Mouse (Mus musculus): ENCODE results near the gene Mob3c. TPM values are rescaled to one million over a fixed set of nuclear protein-coding genes. Genes with fewer than 3 reads are reported as not detected.

The Mob3c gene
- polyA plus RNA-seq, 1 experiment from 2014 or later = 6.3 TPM

DNA sequence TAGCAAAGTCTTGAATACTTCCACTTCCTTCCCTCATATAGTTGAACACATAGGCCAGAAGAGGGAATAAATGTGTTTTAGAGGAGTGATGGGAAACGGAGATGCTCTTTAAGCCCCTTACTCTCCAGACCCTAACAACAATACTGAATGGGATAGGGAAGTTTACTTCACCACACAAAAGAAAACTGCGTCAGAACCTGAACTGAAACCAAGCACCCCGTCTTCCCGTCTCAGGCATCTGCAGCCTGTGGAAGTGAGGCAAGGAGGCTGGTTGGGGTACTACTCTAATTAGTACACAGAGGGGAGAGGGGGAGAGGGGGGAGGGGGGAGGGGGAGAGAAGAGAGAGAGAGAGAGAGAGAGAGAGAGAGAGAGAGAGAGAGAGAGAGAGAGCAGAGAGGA, 10.3 kb downstream of the Mob3c start:
- Histone ChIP-seq H3K4me2 (replicated peaks) (peak overlapping the region; percentile 79), H3K4me3 (no peak overlapping the region)
- WGBS = 79% methylated on average over 4 of the region's 4 CpGs

DNA sequence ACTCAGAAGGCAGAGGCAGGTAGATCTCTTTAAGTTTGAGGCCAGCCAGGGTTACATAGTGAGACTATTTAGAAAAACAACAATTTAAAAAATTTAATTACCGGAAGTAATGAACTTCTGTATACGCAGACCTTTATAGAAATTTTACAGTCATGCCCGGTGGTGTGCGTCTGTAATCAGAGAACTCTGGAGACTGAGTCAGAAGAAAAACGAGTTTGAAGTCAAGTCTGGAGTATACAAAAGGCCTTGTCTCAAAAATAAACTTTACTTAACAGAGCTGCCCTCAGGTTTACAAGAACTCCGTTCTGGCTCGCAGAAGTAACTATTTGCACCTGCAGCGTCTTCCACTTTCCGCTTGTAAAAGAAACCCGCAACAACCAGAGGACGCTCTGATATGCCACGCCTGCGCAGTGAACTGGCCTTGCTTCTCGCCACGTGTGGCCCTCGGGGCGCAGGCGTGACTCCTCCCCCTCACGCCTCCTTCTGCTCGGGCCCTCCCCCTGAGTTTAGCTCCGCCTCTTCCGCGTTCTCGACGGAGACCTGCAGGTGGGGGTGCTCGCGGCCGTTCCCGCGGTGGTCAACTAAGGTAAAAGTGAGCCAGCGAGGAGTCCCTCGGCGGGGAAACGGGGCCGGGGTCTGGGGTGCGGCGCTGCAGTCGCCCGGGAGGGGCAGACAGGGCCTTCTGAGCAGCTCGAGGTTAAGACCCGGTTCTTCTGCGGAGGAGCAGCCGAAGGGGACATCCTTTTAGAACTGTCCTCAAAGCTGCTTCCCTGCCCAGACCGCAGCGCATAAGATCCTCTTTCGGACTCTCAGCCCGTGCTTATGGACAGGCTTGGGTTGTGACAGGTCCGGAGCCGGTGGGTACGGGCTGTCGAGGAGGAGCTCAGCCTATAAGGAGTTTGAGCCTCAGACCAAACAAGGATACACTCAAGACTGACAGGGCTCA, 11.1 kb downstream of the Mob3c start, which contains the start of gene Mknk1:
Gene Mknk1 (plus strand): TSS at position 503 of the 946 bp plus-strand sequence.
- Histone ChIP-seq H3K9me3 (no peaks in the 10 kb centered on the region), H3K9ac (replicated peaks) (peak within 1 kb of the TSS; percentile 67), H3K4me3 (peak within 1 kb of the TSS; percentile 78), H3K4me2 (replicated peaks) (peak within 1 kb of the TSS; percentile 79), H3K36me3 (no peaks in the 10 kb centered on the region), H3K27ac (replicated peaks) (peak within 1 kb of the TSS; percentile 39; the same call in 1 of the 2 replicates), H3K4me1 (peaks cover 8% of the 10 kb centered on the region), H3K27me3 (no peaks in the 10 kb centered on the region)
- WGBS = 3% methylated on average over 51 of the region's 51 CpGs
- ATAC-seq (ENCODE audit: low FRiP score, low read depth) = peak; percentile 95

More for the DNA sequence above, 10.3 kb downstream of the Mob3c start:
- Histone ChIP-seq H3K36me3 (no peaks in the 10 kb centered on the region), H3K27ac (replicated peaks) (no peak overlapping the region), H3K27me3 (no peaks in the 10 kb centered on the region), H3K9ac (replicated peaks) (no peak overlapping the region), H3K4me1 (peaks cover 8% of the 10 kb centered on the region), H3K9me3 (no peaks in the 10 kb centered on the region)
- ATAC-seq (ENCODE audit: low FRiP score, low read depth) = no peak

DNA sequence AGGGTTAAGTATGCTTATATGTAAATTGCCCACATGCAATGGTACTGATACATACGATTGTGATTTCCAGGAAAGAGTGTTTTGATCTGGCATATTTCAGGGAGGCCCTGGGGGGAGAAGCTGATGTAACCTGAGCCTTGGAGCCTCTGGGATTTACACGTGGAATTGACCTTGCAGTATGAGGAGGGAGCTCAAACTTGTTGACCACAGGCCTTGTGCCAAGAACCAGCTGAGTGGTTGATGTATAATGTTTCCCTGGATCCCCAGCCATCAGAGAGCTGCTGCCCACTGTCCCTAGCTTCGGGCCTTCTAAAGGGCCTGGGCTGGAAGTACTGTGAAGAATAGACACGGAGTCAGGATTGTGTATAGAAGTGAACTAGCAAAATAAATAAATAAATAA, 12.1 kb downstream of the Mob3c start:
- peak overlapping the region; percentile 78 for H3K4me3 ChIP-seq
- no peaks in the 10 kb centered on the region for H3K36me3 ChIP-seq
- H3K4me1 ChIP-seq = peaks cover 8% of the 10 kb centered on the region
- H3K27me3 ChIP-seq = no peaks in the 10 kb centered on the region
- WGBS = 65% methylated on average over 4 of the region's 4 CpGs
- H3K9me3 ChIP-seq = no peaks in the 10 kb centered on the region
- H3K9ac ChIP-seq (replicated peaks) = no peak overlapping the region
- no peak for ATAC-seq (ENCODE audit: low FRiP score, low read depth)
- H3K27ac ChIP-seq (replicated peaks) = no peak overlapping the region
- peak overlapping the region; percentile 79 for H3K4me2 ChIP-seq (replicated peaks)

DNA sequence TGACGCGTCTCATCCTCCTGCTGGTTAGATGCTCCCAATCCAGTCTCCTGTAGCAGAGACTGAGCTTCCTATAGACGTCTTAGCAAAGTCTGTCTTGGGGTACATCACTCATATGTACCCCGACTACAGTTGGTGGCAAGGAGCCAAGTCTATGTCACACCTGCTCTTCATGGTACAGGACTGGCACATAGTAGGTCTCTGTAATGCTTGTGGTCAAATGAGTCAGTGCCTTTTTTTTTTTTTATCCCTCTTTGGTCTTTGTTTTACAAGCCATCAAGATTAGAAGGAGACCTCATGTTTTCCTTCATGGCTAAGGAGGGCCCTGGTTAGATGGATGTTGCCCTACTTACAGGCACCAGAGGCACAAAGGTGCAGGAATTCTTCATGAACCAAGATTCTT, 12.9 kb downstream of the Mob3c start:
- ATAC-seq (ENCODE audit: low FRiP score, low read depth) = no peak
- Histone ChIP-seq H3K27me3 (no peaks in the 10 kb centered on the region), H3K9ac (replicated peaks) (no peak overlapping the region), H3K9me3 (no peaks in the 10 kb centered on the region), H3K4me1 (peaks cover 8% of the 10 kb centered on the region), H3K4me2 (replicated peaks) (no peak overlapping the region), H3K27ac (replicated peaks) (no peak overlapping the region), H3K36me3 (no peaks in the 10 kb centered on the region), H3K4me3 (no peak overlapping the region)
- 94% methylated on average over 4 of the region's 4 CpGs for WGBS

DNA sequence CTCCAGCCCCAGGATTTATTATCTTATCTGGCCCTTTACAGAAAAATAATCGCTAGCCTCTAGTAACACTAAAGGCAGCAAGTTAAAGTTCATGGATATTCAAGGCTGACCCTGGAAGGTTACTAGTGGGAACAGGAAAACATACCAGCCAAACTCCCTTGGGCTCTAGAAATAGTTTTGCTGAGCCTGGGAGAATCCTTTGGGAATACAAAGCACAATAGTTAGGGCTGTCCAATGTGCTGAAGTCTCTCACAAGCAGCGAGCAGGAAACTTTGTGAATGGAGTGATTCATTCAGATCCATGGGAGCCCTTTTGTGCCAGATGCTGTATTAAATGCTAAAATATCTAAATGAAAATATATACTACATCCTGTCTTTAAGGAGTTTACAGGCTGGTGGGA, 18.8 kb downstream of the Mob3c start:
- H3K4me2 ChIP-seq (replicated peaks) = no peak overlapping the region
- no peak for ATAC-seq (ENCODE audit: low FRiP score, low read depth)
- no peaks in the 10 kb centered on the region for H3K9me3 ChIP-seq
- no peak overlapping the region for H3K4me3 ChIP-seq
- H3K9ac ChIP-seq (replicated peaks) = no peak overlapping the region
- H3K36me3 ChIP-seq = peaks cover 30% of the 10 kb centered on the region
- H3K4me1 ChIP-seq = 0 out of 2 replicates have a peak, but pooled peaks cover 2% of the 10 kb centered on the region
- no peak overlapping the region for H3K27ac ChIP-seq (replicated peaks)
- 71% methylated on average over 2 of the region's 2 CpGs for WGBS
- H3K27me3 ChIP-seq = no peaks in the 10 kb centered on the region

DNA sequence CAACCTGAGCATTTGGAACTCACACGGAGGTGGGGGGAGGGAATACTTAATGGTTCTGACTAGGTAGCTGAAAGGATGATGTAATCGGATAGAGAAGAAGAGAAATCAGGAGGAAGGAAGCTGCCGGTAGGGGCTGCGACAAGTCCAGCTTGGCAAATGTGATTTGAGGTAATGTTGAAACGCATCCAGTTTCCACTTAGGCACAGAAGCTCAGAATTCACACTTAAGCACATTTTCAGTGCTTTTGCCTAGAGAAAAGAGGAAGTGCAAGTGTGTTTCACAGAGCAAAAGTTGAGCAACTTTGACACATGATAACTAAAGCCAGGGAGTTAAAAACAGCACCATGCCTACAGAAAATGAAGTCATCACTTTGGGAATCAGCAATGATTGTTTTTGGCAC, 19.5 kb downstream of the Mob3c start:
- Histone ChIP-seq H3K27ac (replicated peaks) (no peak overlapping the region), H3K36me3 (peaks cover 37% of the 10 kb centered on the region), H3K9me3 (no peaks in the 10 kb centered on the region), H3K9ac (replicated peaks) (no peak overlapping the region), H3K4me3 (no peak overlapping the region), H3K27me3 (no peaks in the 10 kb centered on the region), H3K4me2 (replicated peaks) (no peak overlapping the region), H3K4me1 (0 out of 2 replicates have a peak, but pooled peaks cover 2% of the 10 kb centered on the region)
- 72% methylated on average over 5 of the region's 5 CpGs for WGBS
- ATAC-seq (ENCODE audit: low FRiP score, low read depth) = no peak

DNA sequence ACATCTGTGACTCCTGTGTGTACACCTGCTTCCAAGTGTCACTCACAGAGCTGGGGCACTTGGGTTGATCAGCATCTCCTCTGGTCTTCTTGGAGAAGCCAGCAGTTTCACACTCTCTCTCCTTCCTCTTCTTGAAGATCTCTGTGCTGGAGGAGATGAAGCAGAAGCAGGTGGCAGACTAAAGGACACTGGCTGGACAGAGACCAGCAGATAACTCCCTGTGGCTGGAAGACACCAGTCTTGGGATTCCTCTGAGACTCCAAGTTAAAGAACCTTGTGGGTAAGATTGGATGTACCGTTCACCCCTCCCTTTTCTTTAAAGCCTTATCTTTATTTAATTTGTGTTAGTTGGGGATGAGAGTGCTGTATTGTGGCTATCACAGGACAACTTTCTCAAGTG, 20.2 kb downstream of the Mob3c start:
- Histone ChIP-seq H3K9me3 (no peaks in the 10 kb centered on the region), H3K36me3 (peaks cover 38% of the 10 kb centered on the region), H3K27me3 (no peaks in the 10 kb centered on the region), H3K27ac (replicated peaks) (no peak overlapping the region), H3K4me3 (no peak overlapping the region), H3K4me2 (replicated peaks) (no peak overlapping the region), H3K9ac (replicated peaks) (no peak overlapping the region), H3K4me1 (0 out of 2 replicates have a peak, but pooled peaks cover 2% of the 10 kb centered on the region)
- 96% methylated on average over 1 of the region's 1 CpGs for WGBS
- ATAC-seq (ENCODE audit: low FRiP score, low read depth) = no peak

DNA sequence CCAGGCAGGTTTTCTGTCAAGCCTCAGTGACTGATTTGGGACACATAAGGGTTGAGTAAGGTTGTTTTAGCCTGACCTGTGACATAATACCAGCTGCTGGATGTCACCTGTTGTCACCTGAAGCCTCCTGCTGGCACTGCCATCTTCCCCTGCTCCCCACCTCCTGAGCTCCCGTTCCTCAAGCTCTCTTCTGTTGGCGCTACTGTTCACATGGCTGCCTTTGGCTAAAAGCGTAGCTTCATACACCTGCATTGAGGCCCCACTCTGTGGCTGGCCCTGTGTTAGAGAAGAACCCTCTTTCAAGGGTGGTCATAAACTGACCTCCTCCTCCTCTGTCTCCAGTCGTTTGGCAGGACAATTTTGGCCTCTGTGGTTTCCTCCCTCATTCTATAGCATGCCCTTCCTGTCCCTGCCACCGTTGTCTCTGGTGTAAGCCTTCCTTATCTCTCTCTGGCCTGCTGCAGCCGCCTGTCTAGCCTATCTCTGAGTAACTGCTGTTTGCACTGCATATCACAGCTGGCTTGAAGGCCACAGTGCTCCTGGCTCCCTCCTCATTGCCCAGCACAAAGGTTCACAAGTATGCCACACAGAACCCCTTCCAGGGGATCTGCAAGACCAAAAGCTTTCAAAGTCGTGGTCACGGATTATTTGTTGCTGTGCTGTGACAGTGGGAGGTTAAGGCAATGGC, 21.2 kb downstream of the Mob3c start:
- Histone ChIP-seq H3K4me2 (replicated peaks) (no peak overlapping the region), H3K36me3 (peaks cover 42% of the 10 kb centered on the region), H3K27me3 (no peaks in the 10 kb centered on the region), H3K9me3 (no peaks in the 10 kb centered on the region), H3K9ac (replicated peaks) (no peak overlapping the region), H3K27ac (replicated peaks) (no peak overlapping the region), H3K4me3 (no peak overlapping the region), H3K4me1 (0 out of 2 replicates have a peak, but pooled peaks cover 2% of the 10 kb centered on the region)
- no peak for ATAC-seq (ENCODE audit: low FRiP score, low read depth)
- WGBS = 74% methylated on average over 8 of the region's 8 CpGs

DNA sequence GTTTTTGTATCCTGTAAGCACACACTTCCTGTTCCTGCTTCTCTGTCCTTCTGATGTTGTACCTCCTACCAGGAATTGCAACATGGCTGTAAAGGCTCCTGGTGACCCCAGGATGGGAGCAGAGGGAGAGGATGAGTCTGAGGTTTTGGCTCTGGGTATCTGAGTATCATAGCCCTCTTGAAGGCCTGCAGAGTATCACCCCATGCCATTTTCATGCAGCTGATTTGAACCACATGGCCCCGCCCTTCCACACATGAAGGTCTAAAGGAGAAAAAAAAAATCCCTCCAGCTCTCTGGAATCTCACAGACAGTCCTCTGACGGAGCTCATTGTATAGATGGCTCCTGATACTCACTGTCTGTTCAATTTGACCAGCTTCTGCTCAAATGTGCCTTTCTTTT, 22.2 kb downstream of the Mob3c start:
- Histone ChIP-seq H3K4me2 (replicated peaks) (no peak overlapping the region), H3K27ac (replicated peaks) (no peak overlapping the region), H3K36me3 (peaks cover 42% of the 10 kb centered on the region), H3K9me3 (no peaks in the 10 kb centered on the region), H3K9ac (replicated peaks) (no peak overlapping the region), H3K27me3 (no peaks in the 10 kb centered on the region), H3K4me3 (no peak overlapping the region), H3K4me1 (peaks cover 6% of the 10 kb centered on the region; the same call in 1 of the 2 replicates)
- ATAC-seq (ENCODE audit: low FRiP score, low read depth) = no peak
- WGBS = 87% methylated on average over 2 of the region's 2 CpGs

DNA sequence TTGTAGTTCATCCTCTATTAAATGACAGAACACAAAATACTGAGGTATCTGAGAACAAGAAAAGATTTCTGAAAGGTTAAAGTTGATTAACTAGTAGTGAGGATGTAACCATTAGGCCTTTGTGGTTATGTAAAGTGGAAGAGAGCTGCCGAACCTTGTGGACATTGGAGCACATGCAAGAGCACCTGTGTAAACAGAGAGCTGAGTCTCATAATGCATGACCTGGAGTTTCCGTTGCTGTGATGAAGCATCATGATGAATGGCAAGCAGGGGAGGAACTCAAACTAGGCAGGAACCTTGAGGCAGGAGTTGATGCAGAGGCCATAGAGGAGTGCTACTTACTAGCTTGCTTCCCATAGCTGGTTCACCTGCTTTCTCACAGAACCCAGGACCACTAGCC, 22.7 kb downstream of the Mob3c start:
- no peaks in the 10 kb centered on the region for H3K9me3 ChIP-seq
- peaks cover 42% of the 10 kb centered on the region for H3K36me3 ChIP-seq
- no peak for ATAC-seq (ENCODE audit: low FRiP score, low read depth)
- peaks cover 11% of the 10 kb centered on the region; the same call in 1 of the 2 replicates for H3K4me1 ChIP-seq
- no peaks in the 10 kb centered on the region for H3K27me3 ChIP-seq
- no peak overlapping the region for H3K27ac ChIP-seq (replicated peaks)
- 81% methylated on average over 2 of the region's 2 CpGs for WGBS
- H3K9ac ChIP-seq (replicated peaks) = no peak overlapping the region
- no peak overlapping the region for H3K4me2 ChIP-seq (replicated peaks)
- no peak overlapping the region for H3K4me3 ChIP-seq

DNA sequence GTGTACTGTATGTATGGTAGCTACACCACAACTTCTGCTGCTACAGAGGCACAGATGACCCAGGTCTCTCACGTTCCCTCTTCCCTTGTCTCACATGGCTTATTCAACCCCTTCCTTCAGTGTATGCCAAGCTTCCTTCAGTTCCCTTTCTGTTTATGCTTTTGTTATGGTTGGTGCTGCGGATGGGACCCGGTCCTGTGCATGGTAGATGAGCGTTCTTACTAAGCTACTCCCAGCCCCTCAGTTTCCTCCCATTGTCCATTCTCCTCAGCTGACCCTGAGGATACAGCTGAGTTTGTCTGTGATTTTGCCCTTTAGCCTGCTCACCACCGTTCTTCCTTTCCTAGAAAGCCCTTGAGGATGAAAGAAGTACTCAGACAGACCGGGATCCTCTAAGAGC, 23.7 kb downstream of the Mob3c start:
- Histone ChIP-seq H3K9ac (replicated peaks) (no peak overlapping the region), H3K9me3 (no peaks in the 10 kb centered on the region), H3K27me3 (no peaks in the 10 kb centered on the region), H3K4me1 (peaks cover 20% of the 10 kb centered on the region), H3K36me3 (peaks cover 42% of the 10 kb centered on the region), H3K4me2 (replicated peaks) (no peak overlapping the region), H3K27ac (replicated peaks) (no peak overlapping the region), H3K4me3 (no peak overlapping the region)
- ATAC-seq (ENCODE audit: low FRiP score, low read depth) = no peak
- WGBS = 89% methylated on average over 6 of the region's 6 CpGs

DNA sequence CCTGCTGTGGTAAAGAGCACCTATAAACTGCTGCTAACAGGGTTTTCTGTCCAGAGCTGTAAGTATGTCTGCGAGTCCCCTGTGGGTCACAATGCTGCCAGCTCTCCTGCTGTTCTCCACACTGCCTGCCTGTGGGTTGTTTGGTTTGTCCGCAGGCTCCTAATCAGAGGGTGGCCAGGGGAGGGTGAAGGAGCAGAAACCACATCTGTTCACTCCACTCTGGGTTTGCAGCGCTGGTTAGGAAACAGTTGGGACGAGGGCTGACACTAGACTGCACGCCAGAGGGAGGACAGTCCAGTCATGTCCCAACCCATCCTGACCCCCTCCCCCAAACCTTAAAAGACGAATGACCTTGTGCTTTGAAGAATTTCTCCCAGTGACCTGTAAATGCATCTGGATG, 27.2 kb downstream of the Mob3c start:
- ATAC-seq (ENCODE audit: low FRiP score, low read depth) = no peak
- H3K9ac ChIP-seq (replicated peaks) = no peak overlapping the region
- H3K4me1 ChIP-seq = peaks cover 19% of the 10 kb centered on the region
- no peak overlapping the region for H3K4me2 ChIP-seq (replicated peaks)
- H3K9me3 ChIP-seq = no peaks in the 10 kb centered on the region
- H3K36me3 ChIP-seq = peaks cover 54% of the 10 kb centered on the region
- 54% methylated on average over 6 of the region's 6 CpGs for WGBS
- H3K27ac ChIP-seq (replicated peaks) = no peak overlapping the region
- H3K4me3 ChIP-seq = no peak overlapping the region
- H3K27me3 ChIP-seq = no peaks in the 10 kb centered on the region
